ENCODE assay signal across 9 mouse cellular contexts in genomic region chr10:80857848-80858247, GRCm38 (mm10). TPM values are rescaled to one million over a fixed set of nuclear protein-coding genes. Genes with fewer than 3 reads are reported as not detected.
DNase-seq lines count a peak whose midpoint lies in the region; ATAC-seq and TF ChIP-seq lines count a peak whose summit lies in the region.
"Had no signal": no experiment of that assay in that cellular context is flagged by ENCODE, and none has a peak within 500 bp of the region (broad histone marks: within the 10 kb centered on the region; RNA-seq: fewer than 3 reads in every experiment).

No protein-coding gene starts in this region.

- TF ChIP-seq CTCF in gastrocnemius, adult 2 months (IDR thresholded peaks at IDR 0.05), result no peak
- TF ChIP-seq CTCF in stomach, postnatal 0 days (IDR thresholded peaks at IDR 0.05; ENCODE audit: low read depth), result no peak

- TF ChIP-seq EP300 in stomach, postnatal 0 days (optimal IDR thresholded peaks at IDR 0.05), result no peak

- ATAC-seq in stomach, embryonic 14.5 days (ENCODE audit: insufficient number of reproducible peaks, insufficient read depth, low FRiP score, low read depth), result no peak; the same call in 1 of the 2 replicates
- ATAC-seq in stomach, postnatal 0 days (ENCODE audit: low FRiP score, low TSS enrichment), result no peak
- peak; percentile 75 for ATAC-seq in liver, embryonic 12.5 days
- no peak for ATAC-seq in stomach, embryonic 16.5 days (ENCODE audit: insufficient read depth, low FRiP score)

- H3K27me3 ChIP-seq in stomach, embryonic 14.5 days (ENCODE audit: control insufficient read depth, insufficient read depth, low read length), result no peaks in the 10 kb centered on the region
- H3K27me3 ChIP-seq in stomach, postnatal 0 days (ENCODE audit: control insufficient read depth, insufficient read depth, low read length), result no peaks in the 10 kb centered on the region
- no peaks in the 10 kb centered on the region for H3K27me3 ChIP-seq in liver, embryonic 12.5 days (replicated peaks)
- H3K27me3 ChIP-seq in stomach, embryonic 16.5 days (ENCODE audit: control insufficient read depth, insufficient read depth, low read length), result no peaks in the 10 kb centered on the region

- 50% methylated on average over 3 of the region's 3 CpGs for WGBS in stomach, embryonic 14.5 days
- 54% methylated on average over 3 of the region's 3 CpGs for WGBS in stomach, postnatal 0 days
- WGBS in liver, embryonic 12.5 days (ENCODE audit: insufficient replicate concordance), result 17% methylated on average over 3 of the region's 3 CpGs
- 57% methylated on average over 3 of the region's 3 CpGs for WGBS in stomach, embryonic 16.5 days

- 0 out of 2 replicates have a peak overlapping the region, but pooled peaks have one; percentile 3 for H3K4me2 ChIP-seq in stomach, embryonic 14.5 days (replicated peaks; ENCODE audit: low read depth, low read length)
- H3K4me2 ChIP-seq in stomach, postnatal 0 days (replicated peaks; ENCODE audit: low read depth), result no peak overlapping the region
- peak overlapping the region; percentile 93 for H3K4me2 ChIP-seq in liver, embryonic 12.5 days
- H3K4me2 ChIP-seq in stomach, embryonic 16.5 days (ENCODE audit: low read depth, low read length), result no peak overlapping the region

- peaks cover 9% of the 10 kb centered on the region for H3K36me3 ChIP-seq in stomach, embryonic 14.5 days (ENCODE audit: control insufficient read depth, insufficient read depth, low read length)
- H3K36me3 ChIP-seq in stomach, postnatal 0 days (ENCODE audit: control insufficient read depth, insufficient read depth, low read length), result peaks cover 9% of the 10 kb centered on the region; the same call in 1 of the 2 replicates
- peaks cover 43% of the 10 kb centered on the region for H3K36me3 ChIP-seq in liver, embryonic 12.5 days
- 0 out of 2 replicates have a peak, but pooled peaks cover 5% of the 10 kb centered on the region for H3K36me3 ChIP-seq in stomach, embryonic 16.5 days (ENCODE audit: control insufficient read depth, insufficient read depth, low read length)

- intact Hi-C loops in gastrocnemius, adult 2 months (cut with DNase I), result no loop called here

- H3K4me1 ChIP-seq in stomach, embryonic 14.5 days (ENCODE audit: control insufficient read depth, insufficient read depth, low read length), result peaks cover 21% of the 10 kb centered on the region
- H3K4me1 ChIP-seq in stomach, postnatal 0 days (replicated peaks; ENCODE audit: control insufficient read depth, insufficient read depth), result peaks cover 2% of the 10 kb centered on the region; the same call in 1 of the 2 replicates
- peaks cover 90% of the 10 kb centered on the region for H3K4me1 ChIP-seq in liver, embryonic 12.5 days
- peaks cover 34% of the 10 kb centered on the region for H3K4me1 ChIP-seq in stomach, embryonic 16.5 days (ENCODE audit: control insufficient read depth, insufficient read depth, low read length)

- H3K27ac ChIP-seq in gastrocnemius, adult 2 months, result 0 out of 2 replicates have a peak overlapping the region, but pooled peaks have one; percentile 5
- peak overlapping the region; percentile 28; the same call in 1 of the 2 replicates for H3K27ac ChIP-seq in stomach, embryonic 14.5 days (ENCODE audit: low read length)
- no peak overlapping the region for H3K27ac ChIP-seq in stomach, postnatal 0 days (replicated peaks)
- H3K27ac ChIP-seq in liver, embryonic 12.5 days, result peak overlapping the region; percentile 99
- peak overlapping the region; percentile 1 for H3K27ac ChIP-seq in stomach, embryonic 16.5 days (ENCODE audit: low read length)

- no peaks in the 10 kb centered on the region for H3K9me3 ChIP-seq in stomach, embryonic 14.5 days (ENCODE audit: control insufficient read depth, low read depth, low read length)
- no peaks in the 10 kb centered on the region for H3K9me3 ChIP-seq in stomach, postnatal 0 days (ENCODE audit: control insufficient read depth, low read length)
- no peaks in the 10 kb centered on the region for H3K9me3 ChIP-seq in liver, embryonic 12.5 days (replicated peaks)
- no peaks in the 10 kb centered on the region for H3K9me3 ChIP-seq in stomach, embryonic 16.5 days (replicated peaks; ENCODE audit: control insufficient read depth, low read length)

- no peak overlapping the region for H3K4me3 ChIP-seq in gastrocnemius, adult 2 months
- H3K4me3 ChIP-seq in stomach, embryonic 14.5 days (ENCODE audit: low read depth, low read length), result no peak overlapping the region
- H3K4me3 ChIP-seq in stomach, postnatal 0 days (ENCODE audit: low read depth, low read length), result no peak overlapping the region
- peak overlapping the region; percentile 91 for H3K4me3 ChIP-seq in liver, embryonic 12.5 days
- H3K4me3 ChIP-seq in stomach, embryonic 16.5 days (replicated peaks; ENCODE audit: low read length), result no peak overlapping the region

- no peak for DNase-seq in gastrocnemius, adult 2 months
- DNase-seq in gastrocnemius, postnatal 10 days, result no peak
- no peak for DNase-seq in stomach, postnatal 0 days (ENCODE audit: low spot score)
- no peak for DNase-seq in Muller cell, postnatal 12 days (ENCODE audit: inconsistent ontology term)
- no peak for DNase-seq in right cerebral cortex, postnatal 25 days

- H3K9ac ChIP-seq in stomach, embryonic 14.5 days (replicated peaks; ENCODE audit: low read depth, low read length), result 0 out of 2 replicates have a peak overlapping the region, but pooled peaks have one; percentile 4
- H3K9ac ChIP-seq in stomach, postnatal 0 days (ENCODE audit: low read length), result no peak overlapping the region
- peak overlapping the region; percentile 97 for H3K9ac ChIP-seq in liver, embryonic 12.5 days
- 0 out of 2 replicates have a peak overlapping the region, but pooled peaks have one; percentile 9 for H3K9ac ChIP-seq in stomach, embryonic 16.5 days (ENCODE audit: low read length)

RNA-seq across cellular contexts. Expression of gene Sppl2b, which starts 2.8 kb away (rescaled TPM):
- 10 to 100 TPM; 11.3 to 18.5 TPM for total RNA-seq in gastrocnemius, adult 2 months (2021)
- total RNA-seq in gastrocnemius, postnatal 10 days (2021), result 10 to 100 TPM; 30.5 to 33.0 TPM
- 31.9 and 33.0 TPM in 2 replicates for polyA plus RNA-seq in stomach, embryonic 14.5 days (2014; fragmentation: Nextera tagmentation; extraction: Ambion mirVana)
- polyA plus RNA-seq in stomach, postnatal 0 days (2015; fragmentation: Nextera tagmentation; extraction: Ambion mirVana), result 17.7 and 23.0 TPM in 2 replicates
- polyA plus RNA-seq in liver, embryonic 12.5 days (2016; fragmentation: Nextera tagmentation; extraction: Ambion mirVana), result 66.1 and 70.5 TPM in 2 replicates
- 40.0 and 42.7 TPM in 2 replicates for polyA plus RNA-seq in stomach, embryonic 16.5 days (2015; fragmentation: Nextera tagmentation; extraction: Ambion mirVana)

RNA-seq across cellular contexts. Expression of gene Lsm7, which starts 2.8 kb away (rescaled TPM):
- 10 to 100 TPM; 13.5 to 20.0 TPM for total RNA-seq in gastrocnemius, adult 2 months (2021)
- total RNA-seq in gastrocnemius, postnatal 10 days (2021), result 10 to 100 TPM; 36.8 to 42.4 TPM
- polyA plus RNA-seq in stomach, embryonic 14.5 days (2014; fragmentation: Nextera tagmentation; extraction: Ambion mirVana), result 321 and 361 TPM in 2 replicates
- 176 and 180 TPM in 2 replicates for polyA plus RNA-seq in stomach, postnatal 0 days (2015; fragmentation: Nextera tagmentation; extraction: Ambion mirVana)
- 235 and 245 TPM in 2 replicates for polyA plus RNA-seq in liver, embryonic 12.5 days (2016; fragmentation: Nextera tagmentation; extraction: Ambion mirVana)
- polyA plus RNA-seq in stomach, embryonic 16.5 days (2015; fragmentation: Nextera tagmentation; extraction: Ambion mirVana), result 192 and 210 TPM in 2 replicates

RNA-seq across cellular contexts. Expression of gene Tmprss9, which starts 13.8 kb away (rescaled TPM):
- under 1 TPM in 1 of 2 experiments, not detected in 1; 0.08 TPM for total RNA-seq in gastrocnemius, adult 2 months (2021)
- total RNA-seq in gastrocnemius, postnatal 10 days (2021), result under 1 TPM in 1 of 2 experiments, not detected in 1; 0.07 TPM
- 0.07 TPM in 1 of 2 replicates, not detected in the other for polyA plus RNA-seq in stomach, embryonic 14.5 days (2014; fragmentation: Nextera tagmentation; extraction: Ambion mirVana)
- polyA plus RNA-seq in stomach, postnatal 0 days (2015; fragmentation: Nextera tagmentation; extraction: Ambion mirVana), result 2.0 and 2.2 TPM in 2 replicates
- 0.04 and 0.05 TPM in 2 replicates for polyA plus RNA-seq in liver, embryonic 12.5 days (2016; fragmentation: Nextera tagmentation; extraction: Ambion mirVana)
- polyA plus RNA-seq in stomach, embryonic 16.5 days (2015; fragmentation: Nextera tagmentation; extraction: Ambion mirVana), result 0.06 TPM in 1 of 2 replicates, not detected in the other
- total RNA-seq: hematopoietic stem cell, adult 5-6 weeks had no signal

RNA-seq across cellular contexts. Expression of gene Lingo3, which starts 14.0 kb away (rescaled TPM):
- total RNA-seq in gastrocnemius, adult 2 months (2021), result 10 to 100 TPM; 10.9 to 11.3 TPM
- total RNA-seq in gastrocnemius, postnatal 10 days (2021), result 10 to 100 TPM; 31.9 to 32.9 TPM
- 0.07 and 0.23 TPM in 2 replicates for polyA plus RNA-seq in stomach, embryonic 14.5 days (2014; fragmentation: Nextera tagmentation; extraction: Ambion mirVana)
- polyA plus RNA-seq in stomach, postnatal 0 days (2015; fragmentation: Nextera tagmentation; extraction: Ambion mirVana), result 0.12 and 0.17 TPM in 2 replicates
- polyA plus RNA-seq in liver, embryonic 12.5 days (2016; fragmentation: Nextera tagmentation; extraction: Ambion mirVana), result not detected in 2 replicates
- polyA plus RNA-seq in stomach, embryonic 16.5 days (2015; fragmentation: Nextera tagmentation; extraction: Ambion mirVana), result 0.05 and 0.12 TPM in 2 replicates

RNA-seq across cellular contexts. Expression of gene Oaz1, which starts 31.4 kb away (rescaled TPM):
- total RNA-seq in gastrocnemius, adult 2 months (2021), result 100 to 1,000 TPM; 579 to 691 TPM
- total RNA-seq in gastrocnemius, postnatal 10 days (2021), result 100 to 1,000 TPM; 846 to 935 TPM
- 1,724 and 1,898 TPM in 2 replicates for polyA plus RNA-seq in stomach, embryonic 14.5 days (2014; fragmentation: Nextera tagmentation; extraction: Ambion mirVana)
- 1,070 and 1,103 TPM in 2 replicates for polyA plus RNA-seq in stomach, postnatal 0 days (2015; fragmentation: Nextera tagmentation; extraction: Ambion mirVana)
- 1,528 and 1,635 TPM in 2 replicates for polyA plus RNA-seq in liver, embryonic 12.5 days (2016; fragmentation: Nextera tagmentation; extraction: Ambion mirVana)
- polyA plus RNA-seq in stomach, embryonic 16.5 days (2015; fragmentation: Nextera tagmentation; extraction: Ambion mirVana), result 1,560 and 1,582 TPM in 2 replicates

Comparison
In these comparisons a context has a peak if more than half of its experiments do, and no peak if none do; other contexts are left out.
1. H3K4me2 ChIP-seq: peak in stomach, embryonic 14.5 days (single experiment) and liver, embryonic 12.5 days (single experiment); none in stomach, postnatal 0 days (single experiment) and stomach, embryonic 16.5 days (single experiment).